Mouse (Mus musculus) heart, adult 2 months (tissue): ENCODE measurements at regions not wholly inside any gene's neighbourhood (a gene's known extent, or its start where the extent isn't known, plus 50 kb on each side); places are given as distances from the start of the nearest gene placed in this dataset.
A peak's percentile ranks its signal among the peaks of the same experiment; 100 is the strongest.

Experiments used
- DNase-seq, 2 experiments: peaks; one replicate each; pipeline ENCODE4 v3.0.0; 2021
- H3K27ac ChIP-seq: fragments of 200-600 bp; 2 replicates; pipeline ENCODE4 v1.8.1; 2022
- H3K27me3 ChIP-seq: fragments of 200-500 bp; 2 replicates; pipeline ENCODE4 v1.6.1; 2012; ENCODE audit warnings: mild to moderate bottlenecking, low read length, inconsistent platforms, mixed read lengths; ENCODE audit not compliant: control insufficient read depth, insufficient read depth
- H3K36me3 ChIP-seq: fragments of 200-500 bp; 2 replicates; pipeline ENCODE4 v1.6.1; 2012; ENCODE audit warnings: low read length, inconsistent platforms; ENCODE audit not compliant: control insufficient read depth, insufficient read depth
- H3K4me1 ChIP-seq: fragments of 200-500 bp; 2 replicates; pipeline ENCODE4 v1.6.1; 2011; ENCODE audit warnings: low read length; ENCODE audit not compliant: control insufficient read depth, insufficient read depth
- H3K4me3 ChIP-seq: fragments of 200-600 bp; 2 replicates; pipeline ENCODE4 v1.8.1; 2022
- H3K79me2 ChIP-seq: fragments of 200-500 bp; replicated peaks from 2 replicates; pipeline ENCODE4 v1.6.1; 2012; ENCODE audit warnings: mild to moderate bottlenecking, inconsistent platforms, low read length, moderate library complexity, mixed read lengths; ENCODE audit not compliant: control insufficient read depth, insufficient read depth
- H3K9ac ChIP-seq: fragments of 200-500 bp; 2 replicates; pipeline ENCODE4 v1.6.1; 2012; ENCODE audit warnings: low read depth, mild to moderate bottlenecking, control low read depth, inconsistent platforms, low read length, mixed read lengths
- CTCF ChIP-seq: fragments of 200-600 bp; IDR thresholded peaks from 2 replicates; pipeline ENCODE4 v1.8.1; 2022; ENCODE audit warnings: antibody characterized with exemption, mild to moderate bottlenecking, moderate library complexity
- EP300 ChIP-seq: fragments of 200-500 bp; IDR thresholded peaks from 2 replicates; pipeline ENCODE4 v1.6.1; 2011; ENCODE audit warnings: low read depth, low read length, control low read depth; ENCODE audit not compliant: insufficient read depth
- POLR2A ChIP-seq: fragments of 200-500 bp; IDR thresholded peaks from 2 replicates; pipeline ENCODE4 v1.6.1; 2011; ENCODE audit warnings: mild to moderate bottlenecking, low read depth, low read length, control low read depth; ENCODE audit not compliant: insufficient read depth
- WGBS: fragments of 180-500 bp; shearing (Covaris S2); methylation state at CpG from one replicate; pipeline ENCODE4 v1.1.7; 2018; 5-methylcytosine and 5-hydroxymethylcytosine counted together
- intact Hi-C: fragments of 180-260 bp; cut with DNase I; formaldehyde crosslinking; loops from one replicate; pipeline ENCODE4 v1.15.1; 2025

DNA sequence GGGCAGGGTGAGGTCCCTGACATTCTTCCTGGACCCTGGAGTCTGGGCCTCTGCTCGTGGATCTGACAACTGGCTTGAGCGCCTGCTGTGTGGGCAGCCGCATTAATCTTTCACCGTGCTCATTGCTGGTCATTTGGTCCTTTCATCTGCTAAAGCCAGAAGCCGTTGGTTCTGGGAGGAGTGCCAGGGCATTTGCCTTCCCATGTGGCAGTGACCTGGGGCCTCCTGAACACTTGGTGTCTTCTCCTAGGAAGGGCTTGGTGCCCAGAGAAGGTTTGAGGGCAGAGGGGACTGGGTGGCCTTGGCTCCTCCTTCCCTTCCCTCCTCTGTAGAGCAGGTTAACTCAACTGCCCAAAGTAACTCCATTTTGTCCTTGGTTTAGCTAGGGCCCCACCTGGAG lies 79.7 kb upstream of the Adra2c start:
- Histone ChIP-seq H3K4me3 (no peak overlapping the region), H3K27me3 (no peaks in the 10 kb centered on the region), H3K27ac (no peak overlapping the region), H3K4me1 (no peaks in the 10 kb centered on the region), H3K79me2 (no peaks in the 10 kb centered on the region), H3K9ac (no peak overlapping the region), H3K36me3 (no peaks in the 10 kb centered on the region)
- 31% methylated on average over 5 of the region's 5 CpGs for WGBS
- DNase-seq, result peak in 1 of 2 experiments; percentile 23
- intact Hi-C loops, result no loop called here
- TF ChIP-seq CTCF, result no peak
- TF ChIP-seq POLR2A, result no peak
- TF ChIP-seq EP300, result no peak

GRCm38 (mm10) chr5:35189113-35189797 lies 83.7 kb upstream of the Lrpap1 start:
- intact Hi-C loops, result loop anchor here (5.0 kb wide), 1 partner anchor 88 kb away; the partner anchor contains the start of gene Adra2c
- Histone ChIP-seq H3K36me3 (no peaks in the 10 kb centered on the region), H3K79me2 (no peaks in the 10 kb centered on the region), H3K27me3 (no peaks in the 10 kb centered on the region), H3K4me1 (peaks cover 7% of the 10 kb centered on the region), H3K27ac (peak overlapping the region; percentile 28), H3K4me3 (no peak overlapping the region), H3K9ac (no peak overlapping the region)
- 42% methylated on average over 12 of the region's 12 CpGs for WGBS
- TF ChIP-seq POLR2A (no peak), CTCF (no peak), EP300 (peak; percentile 71)
- DNase-seq, result peak; percentile 79 to 86

DNA sequence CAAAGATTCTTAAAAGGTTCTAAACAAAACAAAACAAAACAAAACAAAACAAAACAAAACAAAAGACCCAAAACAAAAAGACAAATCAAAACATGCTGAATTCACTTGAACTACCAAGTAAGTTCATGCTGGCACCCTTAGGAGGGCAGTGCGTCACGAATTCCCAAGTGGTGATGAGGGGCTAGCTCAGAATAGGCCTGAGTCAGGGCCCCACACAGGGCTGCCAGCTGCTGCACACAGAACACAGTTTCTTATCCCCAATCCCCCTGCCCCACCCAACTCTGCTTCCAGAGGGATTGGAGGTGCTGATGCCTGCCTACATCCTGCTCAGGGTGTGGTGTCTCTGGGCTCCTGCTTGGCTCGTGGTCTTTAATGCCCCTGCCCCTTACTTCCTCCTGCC lies 80.3 kb upstream of the Lrpap1 start:
- H3K36me3 ChIP-seq, result no peaks in the 10 kb centered on the region
- no peak for DNase-seq
- TF ChIP-seq POLR2A (no peak), EP300 (no peak), CTCF (no peak)
- WGBS, result 64% methylated on average over 3 of the region's 3 CpGs
- no peaks in the 10 kb centered on the region for H3K27me3 ChIP-seq
- no peak overlapping the region for H3K9ac ChIP-seq
- peaks cover 7% of the 10 kb centered on the region for H3K4me1 ChIP-seq
- intact Hi-C loops, result loop anchor here (5.0 kb wide), 1 partner anchor 91 kb away; the partner anchor contains the start of gene Adra2c
- H3K79me2 ChIP-seq, result no peaks in the 10 kb centered on the region
- no peak overlapping the region for H3K27ac ChIP-seq
- H3K4me3 ChIP-seq, result no peak overlapping the region

GRCm38 (mm10) chr5:35185289-35185688 lies 79.7 kb upstream of the Lrpap1 start:
- TF ChIP-seq CTCF, result no peak
- TF ChIP-seq POLR2A, result no peak
- no peak for TF ChIP-seq EP300

DNA sequence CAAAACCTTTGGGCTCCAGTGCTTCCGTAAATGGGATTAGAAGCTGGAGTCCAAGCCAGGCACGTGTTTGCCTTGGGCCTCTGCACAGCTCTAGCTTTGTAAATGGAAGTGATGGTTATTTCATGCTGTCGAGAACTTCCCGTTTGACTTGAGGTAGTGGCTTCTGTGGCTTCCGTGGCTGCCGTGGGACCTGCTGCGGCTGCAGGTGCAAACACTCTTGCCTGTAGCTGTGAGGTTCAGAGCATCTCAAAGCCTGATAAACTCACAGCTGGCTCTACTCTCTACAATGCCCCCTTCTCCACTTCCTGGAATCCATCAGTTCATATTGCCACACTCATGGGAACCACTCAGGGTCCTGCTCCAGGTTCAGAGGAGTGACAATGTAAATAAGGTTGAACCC lies 77.9 kb upstream of the Lrpap1 start:
- no peak for DNase-seq
- Histone ChIP-seq H3K27ac (no peak overlapping the region), H3K4me3 (no peak overlapping the region), H3K36me3 (no peaks in the 10 kb centered on the region), H3K9ac (no peak overlapping the region), H3K4me1 (peaks cover 2% of the 10 kb centered on the region; the same call in 1 of the 2 replicates), H3K27me3 (no peaks in the 10 kb centered on the region), H3K79me2 (no peaks in the 10 kb centered on the region)
- intact Hi-C loops, result no loop called here
- 89% methylated on average over 7 of the region's 7 CpGs for WGBS
- TF ChIP-seq EP300 (no peak), CTCF (no peak), POLR2A (no peak)

More at GRCm38 (mm10) chr5:35185289-35185688, 79.7 kb upstream of the Lrpap1 start:
- intact Hi-C loops, result loop anchor here (5.0 kb wide), 1 partner anchor 92 kb away; the partner anchor contains the start of gene Adra2c
- Histone ChIP-seq H3K36me3 (no peaks in the 10 kb centered on the region), H3K4me1 (peaks cover 7% of the 10 kb centered on the region), H3K9ac (no peak overlapping the region), H3K79me2 (no peaks in the 10 kb centered on the region), H3K4me3 (no peak overlapping the region), H3K27me3 (no peaks in the 10 kb centered on the region), H3K27ac (no peak overlapping the region)
- no peak for DNase-seq

DNA sequence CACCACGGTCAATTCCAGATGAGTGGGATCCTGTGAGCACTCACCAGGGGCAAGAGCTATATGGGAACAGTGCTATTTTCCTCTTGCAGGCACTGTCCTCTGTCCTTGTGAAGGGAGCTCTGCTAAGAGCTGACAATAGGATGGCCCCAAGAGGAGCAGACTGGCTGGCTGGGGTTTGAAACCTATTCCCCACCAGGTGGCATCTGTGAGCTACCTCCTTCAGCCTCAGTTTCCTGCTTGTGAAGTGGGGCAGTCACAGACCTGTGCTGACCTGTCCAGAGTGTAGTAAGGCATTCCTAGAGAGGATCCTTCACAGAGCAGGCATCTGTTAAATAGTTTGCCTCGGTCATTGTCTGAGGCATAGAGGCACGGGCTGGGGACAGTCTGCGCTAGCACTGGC lies 71.8 kb upstream of the Lrpap1 start:
- H3K4me3 ChIP-seq, result no peak overlapping the region
- no peak overlapping the region for H3K9ac ChIP-seq
- no peak overlapping the region for H3K27ac ChIP-seq
- intact Hi-C loops, result loop anchor here (1.0 kb wide), 1 partner anchor 171 kb away; no protein-coding TSS in a partner anchor
- no peaks in the 10 kb centered on the region for H3K79me2 ChIP-seq
- 65% methylated on average over 4 of the region's 4 CpGs for WGBS
- DNase-seq, result no peak
- H3K4me1 ChIP-seq, result no peaks in the 10 kb centered on the region
- H3K27me3 ChIP-seq, result no peaks in the 10 kb centered on the region
- H3K36me3 ChIP-seq, result no peaks in the 10 kb centered on the region
- TF ChIP-seq POLR2A, result no peak
- TF ChIP-seq CTCF, result peak; percentile 70
